Mouse (Mus musculus): Measurements from ENCODE around the gene Tle4. TPM values are rescaled to one million over a fixed set of nuclear protein-coding genes. Genes with fewer than 3 reads are reported as not detected.

Gene Tle4
- total RNA-seq, 1 experiment from 2014 or later, result 20.5 TPM

DNA sequence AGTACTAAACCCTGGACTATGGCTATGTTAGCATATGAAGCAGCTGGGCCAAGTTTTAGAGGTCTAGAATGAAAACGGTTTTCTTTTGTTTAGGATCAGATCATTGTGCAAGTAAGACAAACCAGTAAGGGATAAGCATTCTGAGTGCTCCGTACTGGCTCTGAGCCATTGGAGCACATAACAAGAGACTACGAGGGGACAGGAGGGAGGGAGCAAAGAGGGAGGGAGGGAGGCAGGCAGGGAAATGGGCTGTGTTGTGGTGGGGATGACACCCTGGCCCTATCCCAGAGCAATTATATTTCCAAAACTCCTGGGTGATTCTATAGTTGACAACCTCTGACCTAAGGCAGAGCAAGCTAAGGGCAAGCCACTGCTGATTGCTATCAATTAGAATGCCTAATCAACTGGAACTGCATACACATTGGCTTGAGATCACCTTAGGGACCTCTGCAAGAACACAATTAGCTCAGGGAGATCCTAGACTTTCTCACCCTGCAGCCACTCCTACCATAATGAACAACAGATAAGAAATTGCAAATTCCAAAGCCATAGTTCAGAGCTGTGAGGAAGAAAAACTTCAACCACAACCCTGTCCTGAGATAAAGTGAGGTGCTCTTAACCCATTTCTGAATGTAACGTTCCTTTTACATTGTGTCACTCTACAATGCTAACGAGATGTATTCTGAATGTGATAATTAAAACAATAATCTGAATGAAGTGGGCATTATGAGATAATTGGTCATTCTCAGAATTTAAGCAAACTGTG lies 115.9 kb downstream of the Tle4 start:
- ATAC-seq (replicated peaks; ENCODE audit: low read depth, poor library complexity, severe bottlenecking), result no peak

DNA sequence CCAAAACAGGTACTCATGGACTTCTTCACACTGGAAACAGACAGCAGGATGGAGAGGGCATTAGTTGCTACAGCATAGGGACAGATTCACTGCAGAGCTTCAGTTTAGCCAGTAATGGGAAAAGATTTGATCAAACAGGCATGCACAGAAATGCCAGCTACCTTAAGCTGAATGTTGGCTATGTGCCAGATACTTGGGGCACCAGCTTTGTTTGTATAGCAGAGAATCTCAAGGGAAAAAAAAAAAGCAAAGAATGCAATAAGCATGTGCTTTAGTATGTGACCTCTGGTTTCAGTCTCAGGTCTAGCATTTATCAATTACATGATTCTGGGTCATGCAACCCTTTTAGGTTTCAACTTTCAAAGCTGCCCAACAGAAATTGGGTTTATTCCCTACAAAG lies 118.1 kb downstream of the Tle4 start:
- ATAC-seq (replicated peaks; ENCODE audit: low read depth, poor library complexity, severe bottlenecking), result no peak

DNA sequence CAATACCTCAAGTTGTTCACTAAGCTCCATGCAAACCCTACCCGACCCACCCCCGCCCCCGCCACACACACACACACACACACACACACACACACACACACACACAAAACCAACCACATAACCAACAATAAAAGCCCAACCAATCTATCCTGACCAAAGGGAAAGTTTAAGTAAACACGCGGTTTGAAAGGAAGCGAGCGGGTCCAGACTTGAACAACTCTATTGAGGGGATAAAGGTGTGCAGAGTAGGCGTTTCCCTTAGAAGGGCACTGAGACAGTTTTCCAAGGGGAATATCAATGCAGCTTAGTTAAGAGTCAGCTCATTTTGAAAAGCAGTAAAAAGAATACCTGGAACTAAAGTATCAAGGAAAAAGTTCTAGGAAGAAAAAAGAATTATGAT lies 128.5 kb downstream of the Tle4 start:
- no peak for ATAC-seq (replicated peaks; ENCODE audit: low read depth, poor library complexity, severe bottlenecking)

DNA sequence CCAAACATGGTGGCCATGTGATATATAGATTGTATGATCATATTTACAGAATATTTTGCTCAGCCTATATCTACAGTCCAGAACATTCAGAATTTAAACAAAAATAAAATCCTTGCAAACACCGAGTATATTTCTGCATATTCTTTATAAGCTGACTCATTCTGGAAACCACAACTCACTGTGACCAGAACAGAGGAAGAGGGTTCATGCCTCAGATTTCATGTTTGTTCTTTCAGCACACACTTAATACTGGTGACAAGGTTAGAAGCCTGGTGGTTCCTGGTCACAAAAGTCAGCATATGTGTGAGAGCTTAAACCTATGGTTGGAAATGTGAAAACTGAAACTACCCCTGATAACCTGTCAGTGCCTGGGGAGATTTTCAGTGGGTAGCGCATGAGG lies 129.1 kb downstream of the Tle4 start:
- peak; percentile 82 for ATAC-seq (replicated peaks; ENCODE audit: low read depth, poor library complexity, severe bottlenecking)

DNA sequence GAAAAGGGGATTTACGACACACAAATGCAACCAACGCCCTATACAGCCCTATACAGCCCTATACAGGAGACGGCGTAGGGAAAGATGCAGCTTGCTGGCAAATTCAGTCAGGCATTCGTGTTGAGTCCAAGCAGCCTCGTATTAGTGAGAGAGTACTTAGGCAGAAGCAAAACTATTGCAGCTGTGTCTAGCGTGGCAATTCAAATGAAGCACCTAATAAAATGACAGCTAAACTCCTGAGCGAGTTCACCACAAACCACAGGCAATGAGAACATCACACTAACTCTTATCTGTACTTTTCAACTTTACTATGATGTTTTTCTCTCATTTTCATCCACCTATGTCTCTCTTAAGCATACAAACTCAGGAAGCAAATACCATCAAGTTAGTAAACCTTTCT lies 131.8 kb downstream of the Tle4 start:
- ATAC-seq (replicated peaks; ENCODE audit: low read depth, poor library complexity, severe bottlenecking), result 0 out of 2 replicates have a peak, but pooled peaks have one; percentile 28

DNA sequence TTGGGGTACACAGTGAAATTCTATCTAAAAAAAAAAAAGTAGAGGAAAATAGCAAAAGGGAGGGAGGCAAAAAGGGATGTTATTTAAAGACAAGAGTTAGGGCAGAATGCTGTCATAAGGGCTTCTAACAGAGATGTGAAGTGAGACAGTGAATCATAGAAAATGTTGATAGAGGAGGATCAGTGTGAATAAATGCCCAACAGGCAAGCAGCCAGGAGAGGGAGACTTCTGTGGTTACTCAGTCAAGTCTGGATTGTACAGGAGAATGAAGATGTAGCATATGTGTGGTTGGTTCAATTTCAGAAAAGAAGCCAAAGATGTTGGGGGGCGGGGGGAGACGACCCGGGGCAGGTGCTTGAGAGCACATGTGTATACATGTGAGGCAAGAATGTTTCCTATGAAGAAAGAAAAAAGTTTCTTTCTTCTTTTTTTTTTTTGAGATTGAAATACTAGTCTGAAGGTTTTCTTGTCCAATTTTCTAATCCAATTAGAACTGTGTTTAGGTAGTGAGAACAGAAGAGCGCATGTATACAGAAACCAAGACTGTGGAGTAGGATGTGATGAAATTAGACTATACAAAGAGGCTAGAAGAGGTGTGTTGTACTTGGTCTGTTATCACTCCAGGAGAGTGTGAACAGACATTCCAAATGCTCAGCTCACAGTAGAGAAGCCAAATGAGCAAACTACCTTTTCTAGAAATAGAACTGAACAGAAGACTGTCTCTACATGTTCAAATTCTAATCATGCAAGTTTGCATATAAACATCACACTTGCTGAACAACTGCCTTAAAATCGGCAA lies 134.4 kb downstream of the Tle4 start:
- ATAC-seq (replicated peaks; ENCODE audit: low read depth, poor library complexity, severe bottlenecking), result no peak

DNA sequence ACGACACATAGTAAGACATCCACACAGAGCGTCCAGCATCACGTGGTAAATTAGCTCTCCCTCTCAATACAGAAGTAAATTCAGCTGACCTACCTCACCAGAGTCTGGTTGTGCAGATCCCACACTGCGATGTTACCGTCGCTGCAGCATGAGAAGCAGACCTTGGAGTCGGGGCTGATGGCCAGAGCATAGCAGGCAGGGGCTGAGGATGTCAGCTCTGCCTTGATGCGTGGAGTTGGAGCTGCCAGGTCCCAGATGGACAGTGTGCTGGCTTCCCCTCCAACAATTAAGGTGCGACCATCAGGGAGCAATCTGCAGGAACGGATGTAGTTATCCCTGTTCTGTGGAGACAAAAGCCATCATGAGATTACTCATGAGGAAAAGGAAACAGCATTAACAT lies 144.4 kb downstream of the Tle4 start:
- ATAC-seq (replicated peaks; ENCODE audit: low read depth, poor library complexity, severe bottlenecking), result no peak

DNA sequence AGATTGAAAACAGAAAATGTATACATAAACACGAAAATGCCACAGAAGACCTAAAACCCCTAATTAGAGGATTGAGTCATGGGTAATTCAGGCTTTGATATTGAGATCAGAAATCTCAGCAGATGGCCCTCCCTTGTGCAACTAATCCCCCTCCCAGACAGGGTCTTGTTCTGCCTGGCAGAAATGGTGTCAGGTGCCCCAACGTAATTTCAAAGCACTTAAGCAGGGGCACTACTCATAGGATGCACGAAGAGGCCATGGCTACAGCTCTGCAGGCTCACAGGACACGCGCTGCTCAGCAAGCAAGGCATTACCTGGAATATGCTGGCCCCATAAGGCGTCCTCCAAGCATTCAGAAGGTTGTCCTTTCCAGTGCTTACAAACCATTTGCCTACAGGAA lies 146.5 kb downstream of the Tle4 start:
- ATAC-seq (replicated peaks; ENCODE audit: low read depth, poor library complexity, severe bottlenecking), result no peak

DNA sequence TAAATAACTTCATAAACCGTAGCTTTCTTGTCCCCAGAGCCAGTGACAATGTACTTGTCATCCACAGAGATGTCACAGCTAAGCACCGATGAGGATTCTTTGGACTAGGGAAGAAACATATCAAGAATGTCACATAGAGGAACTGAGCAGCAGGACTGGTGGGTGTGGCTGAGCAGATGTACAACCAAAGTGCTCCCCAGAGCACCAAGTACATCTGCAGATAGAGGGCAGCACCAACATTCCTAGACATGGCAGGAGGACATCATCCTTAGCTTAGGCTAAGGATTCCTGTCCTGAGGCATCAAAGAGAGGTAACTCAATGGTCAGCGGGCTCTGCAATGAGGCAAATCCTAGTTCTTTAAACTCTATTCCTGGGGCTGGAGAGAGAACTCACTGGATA lies 148.1 kb downstream of the Tle4 start:
- ATAC-seq (replicated peaks; ENCODE audit: low read depth, poor library complexity, severe bottlenecking), result peak; percentile 91

DNA sequence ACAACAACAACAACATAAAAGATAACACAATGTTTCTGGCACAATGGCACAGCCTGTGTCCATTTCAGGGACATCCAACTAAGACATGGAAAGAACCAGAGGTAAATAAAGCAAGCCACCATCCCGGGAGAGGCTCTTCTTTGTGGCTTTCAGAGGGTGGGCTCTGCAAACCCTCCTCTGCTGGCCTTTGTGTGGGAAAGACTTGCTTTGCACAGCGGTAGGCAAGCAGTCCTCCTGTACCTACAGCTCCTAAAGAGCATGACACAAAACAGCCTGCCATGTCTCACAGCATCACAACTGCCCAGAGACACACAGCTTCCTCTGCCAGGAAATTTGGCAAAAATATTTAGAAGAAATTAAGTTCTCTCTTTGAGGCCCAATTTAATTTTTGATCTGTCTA lies 149.3 kb downstream of the Tle4 start:
- ATAC-seq (replicated peaks; ENCODE audit: low read depth, poor library complexity, severe bottlenecking), result no peak

DNA sequence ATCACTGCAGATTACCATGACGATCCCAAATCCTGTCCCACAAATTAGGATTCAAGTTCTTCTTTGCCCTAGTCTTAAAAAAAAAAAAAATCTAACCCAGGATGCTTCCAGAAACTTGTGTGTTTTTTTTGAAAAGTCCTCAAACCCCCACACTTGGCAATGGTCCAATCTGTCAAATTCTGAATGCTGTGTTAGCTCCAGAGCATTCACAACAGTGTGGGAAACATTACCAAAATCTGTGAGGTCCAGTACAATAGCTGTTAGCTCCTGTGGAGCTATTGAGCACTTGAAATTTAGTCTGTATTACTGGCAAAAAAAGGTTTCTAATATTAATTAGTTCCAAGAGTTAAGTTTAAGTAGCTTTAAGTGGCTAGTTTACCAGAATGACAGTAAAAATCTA lies 150.4 kb downstream of the Tle4 start:
- no peak for ATAC-seq (replicated peaks; ENCODE audit: low read depth, poor library complexity, severe bottlenecking)

DNA sequence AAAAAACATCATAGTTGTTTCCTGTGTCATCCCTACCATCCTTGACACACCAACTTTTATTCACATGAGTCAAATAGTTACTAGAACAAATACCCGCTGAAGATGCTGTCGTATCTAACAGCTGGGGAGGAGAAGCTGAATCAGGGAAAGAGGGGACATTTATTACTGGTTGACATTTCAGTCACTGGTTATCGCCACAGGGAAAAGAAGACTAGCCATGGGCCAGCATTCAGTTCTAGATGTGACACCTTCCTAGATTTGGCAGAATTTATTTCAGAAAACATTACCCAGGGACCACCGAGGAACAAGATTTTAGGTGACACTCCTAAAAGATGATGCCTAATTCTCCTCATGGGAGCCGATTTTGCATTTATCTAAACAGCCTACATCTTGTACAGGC lies 156.0 kb downstream of the Tle4 start:
- no peak for ATAC-seq (replicated peaks; ENCODE audit: low read depth, poor library complexity, severe bottlenecking)

DNA sequence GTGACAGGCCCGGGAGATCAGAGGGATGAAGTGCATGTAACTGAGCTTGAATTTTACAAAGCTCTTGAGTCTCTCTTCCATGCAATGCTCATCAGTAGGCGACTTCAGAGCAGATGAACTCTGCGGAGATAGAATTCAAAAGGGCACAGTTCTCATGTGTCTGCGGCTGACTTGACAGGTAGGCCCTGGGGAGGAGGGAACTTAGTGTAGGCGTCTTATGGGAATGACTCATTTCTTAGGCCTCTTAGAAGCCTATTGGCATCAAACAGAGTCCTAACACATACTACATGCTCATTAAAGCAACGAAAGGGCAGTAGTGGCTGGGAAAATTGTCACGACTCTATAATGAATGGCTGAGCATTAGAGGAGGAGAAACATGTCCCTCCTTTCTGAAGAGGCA lies 160.6 kb downstream of the Tle4 start:
- ATAC-seq (replicated peaks; ENCODE audit: low read depth, poor library complexity, severe bottlenecking), result no peak

DNA sequence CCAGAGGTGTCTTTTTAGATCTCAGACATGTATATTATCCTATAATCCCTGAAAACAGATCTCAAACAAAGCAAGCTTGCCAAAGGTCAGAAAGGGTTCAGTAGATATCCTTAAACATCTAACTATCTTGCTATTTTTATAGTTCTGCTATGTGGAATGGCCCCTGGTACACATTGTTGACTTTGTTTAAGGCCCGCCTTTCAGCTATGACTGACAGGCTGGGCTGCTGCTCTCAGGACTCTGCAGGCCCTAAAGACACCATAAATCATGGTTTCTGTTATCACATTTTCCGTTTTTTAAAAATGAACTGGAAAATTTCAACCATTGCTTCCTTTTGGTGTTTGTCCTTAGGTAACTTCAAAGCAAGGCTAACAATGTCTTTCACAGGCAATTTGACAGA lies 161.3 kb downstream of the Tle4 start:
- peak; percentile 90 for ATAC-seq (replicated peaks; ENCODE audit: low read depth, poor library complexity, severe bottlenecking)

DNA sequence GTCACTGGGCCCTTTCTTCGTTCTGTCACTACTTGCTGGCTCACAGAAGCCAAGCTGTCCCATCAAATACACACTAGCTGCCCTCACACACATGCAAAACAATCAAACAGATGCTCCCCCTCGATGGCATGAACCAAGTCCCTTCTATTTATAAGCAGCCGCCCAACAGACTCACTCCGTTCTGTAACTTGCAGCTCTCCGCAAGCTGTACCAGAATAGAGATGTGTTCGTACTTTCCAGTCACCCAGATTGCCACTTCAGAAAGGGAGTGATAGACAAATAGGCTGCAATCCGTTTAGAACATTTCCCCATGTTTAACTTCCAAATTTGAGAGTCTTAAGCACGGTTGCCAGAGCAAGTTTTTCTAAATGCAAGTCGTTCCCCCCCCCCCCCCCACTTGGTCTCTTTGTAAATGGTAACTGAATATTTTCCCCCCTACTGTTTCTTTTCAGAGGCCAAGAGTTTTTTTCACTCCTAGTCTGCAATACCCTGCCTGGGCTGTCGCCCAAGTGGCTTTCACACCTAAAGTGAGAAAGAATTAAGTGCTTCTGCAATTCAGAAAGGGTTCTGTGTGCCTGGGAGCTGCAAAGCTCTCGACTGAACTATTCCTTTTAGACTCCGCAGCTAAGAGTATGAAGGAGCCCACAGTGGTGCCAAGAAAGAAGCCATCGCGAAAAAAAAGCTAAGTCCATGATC lies 162.0 kb downstream of the Tle4 start:
- no peak for ATAC-seq (replicated peaks; ENCODE audit: low read depth, poor library complexity, severe bottlenecking)

DNA sequence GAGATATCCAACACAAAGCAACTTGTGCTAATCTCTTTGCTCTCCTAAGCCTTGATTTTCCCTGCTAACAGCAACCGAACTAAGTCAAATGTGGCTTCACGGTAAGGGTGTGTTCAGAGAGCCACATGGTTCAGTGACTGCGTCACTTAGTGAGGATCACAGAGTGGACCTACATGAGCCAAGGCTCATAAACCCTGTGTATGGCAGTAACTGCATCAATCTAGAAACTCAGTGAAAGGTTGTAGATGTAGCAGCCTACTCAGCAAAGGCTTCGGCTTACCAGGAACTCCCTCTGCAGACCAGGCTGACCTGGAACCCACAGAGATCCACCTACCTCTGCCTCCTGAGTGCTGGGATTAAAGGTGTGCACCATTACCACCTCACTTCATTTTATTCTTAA lies 164.0 kb downstream of the Tle4 start:
- ATAC-seq (replicated peaks; ENCODE audit: low read depth, poor library complexity, severe bottlenecking), result no peak

DNA sequence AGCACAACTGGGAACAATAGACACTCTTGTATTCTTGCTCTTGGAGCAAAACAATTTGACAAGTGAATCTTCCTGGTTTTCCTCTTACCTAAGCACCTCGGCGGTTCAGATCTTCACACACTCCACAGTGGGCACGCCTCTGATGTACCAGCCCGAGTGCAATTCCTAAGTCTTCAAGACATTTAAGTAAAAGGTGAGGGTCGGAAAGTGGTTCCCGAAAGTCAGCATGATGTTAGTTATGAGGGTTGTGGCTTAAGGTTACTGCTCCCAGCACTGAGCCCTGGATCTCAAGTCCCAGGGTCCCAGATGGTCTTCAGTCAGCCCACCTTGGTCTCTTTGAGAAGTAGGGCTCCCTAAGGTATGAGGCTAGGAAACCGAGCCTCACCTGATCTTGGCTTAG lies 165.4 kb downstream of the Tle4 start:
- no peak for ATAC-seq (replicated peaks; ENCODE audit: low read depth, poor library complexity, severe bottlenecking)

DNA sequence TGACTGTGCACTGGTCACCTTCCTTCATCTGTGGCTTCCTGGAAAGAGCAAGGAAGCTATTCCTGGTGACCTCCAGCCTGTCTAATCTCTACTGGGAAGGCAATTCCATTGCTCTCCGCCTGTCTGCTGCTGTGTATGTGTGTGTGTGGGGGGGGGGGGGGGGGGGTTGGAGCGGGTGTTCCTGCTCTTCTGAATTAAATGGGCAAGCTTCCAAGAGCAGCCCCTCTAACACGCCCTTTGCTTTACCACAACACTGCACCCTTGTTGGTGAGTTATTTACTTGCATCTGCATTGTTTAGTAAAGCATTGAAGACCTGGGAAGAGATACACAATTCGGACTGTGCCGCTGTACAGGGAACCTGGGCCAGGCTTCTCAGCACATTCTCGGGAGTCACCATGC lies 170.9 kb downstream of the Tle4 start:
- no peak for ATAC-seq (replicated peaks; ENCODE audit: low read depth, poor library complexity, severe bottlenecking)

DNA sequence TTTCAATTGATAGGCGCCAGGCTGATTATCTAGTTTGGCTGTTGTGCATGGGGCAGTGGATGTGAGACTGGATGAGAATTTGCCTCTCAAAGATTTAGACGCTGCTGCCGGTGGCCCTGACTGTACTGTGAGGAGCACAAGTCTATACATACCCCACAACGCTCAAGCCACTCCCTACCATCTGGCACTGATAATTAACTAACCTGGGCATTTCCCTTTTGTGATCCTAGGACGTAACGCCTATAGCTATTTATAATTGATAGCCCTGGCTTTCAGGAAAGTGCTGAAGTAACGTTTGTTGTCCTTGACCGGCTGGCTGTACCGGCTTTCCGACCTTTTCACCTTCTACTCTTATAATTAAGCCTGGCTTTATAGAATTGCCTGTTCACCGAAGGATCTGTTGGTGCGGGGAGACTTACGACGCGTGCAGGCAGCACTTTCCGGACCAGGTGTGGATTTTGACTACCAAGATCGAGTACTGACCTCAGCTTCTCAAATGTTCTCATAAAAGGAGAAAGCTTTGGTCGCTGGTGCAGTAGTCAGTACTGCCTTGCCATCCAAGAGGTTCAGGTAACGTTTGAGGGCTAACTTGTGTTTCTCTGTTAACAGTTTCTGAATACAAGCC lies 171.5 kb downstream of the Tle4 start:
- no peak for ATAC-seq (replicated peaks; ENCODE audit: low read depth, poor library complexity, severe bottlenecking)

DNA sequence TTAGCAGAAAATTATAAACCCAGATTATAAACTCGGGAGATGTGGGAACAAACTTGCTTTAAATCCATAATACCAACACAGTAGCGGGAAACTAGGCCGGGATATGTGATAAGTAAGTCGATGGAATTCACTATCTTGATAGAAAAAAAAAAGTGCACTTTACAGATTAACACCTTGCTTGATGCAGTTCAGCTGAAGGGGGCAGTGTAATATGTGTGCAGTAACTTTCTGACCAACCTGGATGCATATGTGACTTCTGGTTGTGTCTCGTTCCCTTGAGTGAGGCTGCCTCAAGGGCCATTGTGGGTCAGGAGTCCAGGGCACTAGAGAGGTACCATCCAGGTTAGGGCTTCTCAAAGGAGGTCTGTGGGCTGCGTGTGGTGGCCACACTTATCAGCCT lies 172.7 kb downstream of the Tle4 start:
- ATAC-seq (replicated peaks; ENCODE audit: low read depth, poor library complexity, severe bottlenecking), result no peak
